Mouse (Mus musculus) MEL (cell line): ENCODE results near the gene Rsu1. TPM values are rescaled to one million over a fixed set of nuclear protein-coding genes. Genes with fewer than 3 reads are reported as not detected.

Experiments
- DNase-seq: peaks from one replicate; pipeline ENCODE4 v3.0.0; 2011; ENCODE audit warnings: low read depth, low spot score
- H3K27ac ChIP-seq: 2 replicates; pipeline ENCODE4 v1.5.1; 2012; ENCODE audit warnings: low read depth, mild to moderate bottlenecking, control low read depth, low read length, moderate library complexity; ENCODE audit not compliant: control insufficient read depth
- H3K27me3 ChIP-seq, 2 experiments: fragments of 150-350 bp in 1 of 2; sonication (generic) in 1 of 2; 2 replicates each; pipeline ENCODE4 v1.6.1; 2012; ENCODE audit warnings: low read length in 2 of 2, mild to moderate bottlenecking in 2 of 2, improper control_type of control experiment in 1 of 2, moderate library complexity in 1 of 2; ENCODE audit not compliant: insufficient read depth in 2 of 2, control insufficient read depth in 1 of 2
- H3K36me3 ChIP-seq, 2 experiments: 2 replicates each; pipeline ENCODE4 v1.6.1; 2012 to 2014; ENCODE audit warnings: low read length in 2 of 2, improper control_type of control experiment in 1 of 2, inconsistent platforms in 1 of 2, mild to moderate bottlenecking in 1 of 2; ENCODE audit not compliant: insufficient read depth in 2 of 2, control insufficient read depth in 1 of 2
- H3K4me1 ChIP-seq, 2 experiments: fragments of 150-350 bp in 1 of 2; sonication (generic) in 1 of 2; 2 replicates each; pipeline ENCODE4 v1.6.1; 2012; ENCODE audit warnings: low read length in 2 of 2, improper control_type of control experiment in 1 of 2, mild to moderate bottlenecking in 1 of 2; ENCODE audit not compliant: insufficient read depth in 2 of 2, control insufficient read depth in 1 of 2
- H3K4me3 ChIP-seq, 2 experiments: fragments of 150-350 bp in 1 of 2; sonication (generic) in 1 of 2; 2 replicates each; pipeline ENCODE4 v1.5.1; 2012; ENCODE audit warnings: low read depth in 2 of 2, low read length in 2 of 2, mild to moderate bottlenecking in 2 of 2, moderate library complexity in 2 of 2, control low read depth in 1 of 2, improper control_type of control experiment in 1 of 2; ENCODE audit not compliant: control insufficient read depth in 1 of 2, insufficient read depth in 1 of 2
- H3K79me2 ChIP-seq: 2 replicates; pipeline ENCODE4 v1.6.1; 2012; ENCODE audit warnings: mild to moderate bottlenecking, low read length, moderate library complexity; ENCODE audit not compliant: control insufficient read depth, poor library complexity, insufficient read depth
- H3K9ac ChIP-seq: 2 replicates; pipeline ENCODE4 v1.6.1; 2012; ENCODE audit warnings: low read depth, mild to moderate bottlenecking, control low read depth, low read length, moderate library complexity; ENCODE audit not compliant: control insufficient read depth, poor library complexity, severe bottlenecking
- H3K9me3 ChIP-seq: fragments of 150-350 bp; sonication (generic); replicated peaks from 2 replicates; pipeline ENCODE4 v1.6.1; 2012; ENCODE audit warnings: mild to moderate bottlenecking, low read length, improper control_type of control experiment, moderate library complexity; ENCODE audit not compliant: insufficient read depth
- CHD2 ChIP-seq: IDR thresholded peaks from 2 replicates; pipeline ENCODE4 v1.6.1; 2011; ENCODE audit warnings: low read length, improper control_type of control experiment
- E2F4 ChIP-seq: IDR thresholded peaks from 2 replicates; pipeline ENCODE4 v1.6.1; 2011; ENCODE audit warnings: low read depth, low read length, improper control_type of control experiment, borderline replicate concordance
- GABPA ChIP-seq: IDR thresholded peaks from 2 replicates; pipeline ENCODE4 v1.6.1; 2012; ENCODE audit warnings: low read depth, mild to moderate bottlenecking, inconsistent platforms, low read length, improper control_type of control experiment, moderate library complexity
- GATA1 ChIP-seq: IDR thresholded peaks from 2 replicates; pipeline ENCODE4 v1.6.1; 2011; ENCODE audit warnings: low read depth, low read length, improper control_type of control experiment
- JUND ChIP-seq: IDR thresholded peaks from 2 replicates; pipeline ENCODE4 v1.6.1; 2011; ENCODE audit warnings: low read depth, mild to moderate bottlenecking, improper control_type of control experiment, low read length
- NRF1 ChIP-seq: IDR thresholded peaks from 2 replicates; pipeline ENCODE4 v1.6.1; 2014; ENCODE audit warnings: low read depth, mild to moderate bottlenecking, inconsistent platforms, low read length, improper control_type of control experiment, moderate library complexity; ENCODE audit not compliant: poor library complexity, insufficient read depth, severe bottlenecking
- POLR2A ChIP-seq, 2 experiments: IDR thresholded peaks; 2 replicates each; pipeline ENCODE4 v1.6.1; 2011 to 2012; ENCODE audit warnings: low read length in 2 of 2, mild to moderate bottlenecking in 2 of 2, control low read depth in 1 of 2, improper control_type of control experiment in 1 of 2, low read depth in 1 of 2, moderate library complexity in 1 of 2; ENCODE audit not compliant: control insufficient read depth in 1 of 2, insufficient read depth in 1 of 2, poor library complexity in 1 of 2
- POLR2AphosphoS2 ChIP-seq: IDR thresholded peaks from 2 replicates; pipeline ENCODE4 v1.6.1; 2011; ENCODE audit warnings: low read length, improper control_type of control experiment
- RAD21 ChIP-seq: IDR thresholded peaks from 2 replicates; pipeline ENCODE4 v1.6.1; 2011; ENCODE audit warnings: mild to moderate bottlenecking, low read depth, low read length, improper control_type of control experiment
- RCOR1 ChIP-seq: IDR thresholded peaks from 2 replicates; pipeline ENCODE4 v1.6.1; 2012; ENCODE audit warnings: low read depth, mild to moderate bottlenecking, inconsistent platforms, low read length, improper control_type of control experiment
- SMC3 ChIP-seq: IDR thresholded peaks from 2 replicates; pipeline ENCODE4 v1.6.1; 2011; ENCODE audit warnings: low read depth, low read length, improper control_type of control experiment
- TBP ChIP-seq: IDR thresholded peaks from 2 replicates; pipeline ENCODE4 v1.8.0; 2011; ENCODE audit warnings: low read depth, low read length, improper control_type of control experiment
- TCF12 ChIP-seq: IDR thresholded peaks from 2 replicates; pipeline ENCODE4 v1.6.1; 2014; ENCODE audit warnings: low read depth, mild to moderate bottlenecking, inconsistent platforms, low read length, improper control_type of control experiment, moderate library complexity
- USF1 ChIP-seq: IDR thresholded peaks from 2 replicates; pipeline ENCODE4 v1.6.1; 2014; ENCODE audit warnings: low read depth, mild to moderate bottlenecking, inconsistent platforms, low read length, improper control_type of control experiment, moderate library complexity
- ZMIZ1 ChIP-seq: IDR thresholded peaks from 2 replicates; pipeline ENCODE4 v1.6.1; 2012; ENCODE audit warnings: low read depth, mild to moderate bottlenecking, inconsistent platforms, low read length, improper control_type of control experiment, moderate library complexity
- ZNF384 ChIP-seq: IDR thresholded peaks from 2 replicates; pipeline ENCODE4 v1.6.1; 2012; ENCODE audit warnings: low read depth, mild to moderate bottlenecking, inconsistent platforms, low read length, improper control_type of control experiment
- polyA plus RNA-seq, 2 experiments: library from polyadenylated mRNA; stranded (reverse) in 1 of 2; unstranded in 1 of 2; fragments of >175 nt in 1 of 2; fragments of >200 nt in 1 of 2; gene quantifications; 2 replicates each; pipeline versions ENCODE4 v1.2.1 to v1.2.4; 2012; ENCODE audit warnings: low replicate concordance in 2 of 2, low read depth in 1 of 2; ENCODE audit not compliant: insufficient read length in 2 of 2, insufficient read depth in 1 of 2, missing spikeins in 1 of 2
- total RNA-seq: library from RNA; depleted of rRNA; stranded (reverse); fragments of 300-350 nt; gene quantifications from 2 replicates; pipeline ENCODE4 v1.2.3, GENCODE M21; 2012

Rsu1 gene
- total and polyA plus RNA-seq, 3 experiments, result 58.1 to 81.9 TPM; not detected in 1

DNA sequence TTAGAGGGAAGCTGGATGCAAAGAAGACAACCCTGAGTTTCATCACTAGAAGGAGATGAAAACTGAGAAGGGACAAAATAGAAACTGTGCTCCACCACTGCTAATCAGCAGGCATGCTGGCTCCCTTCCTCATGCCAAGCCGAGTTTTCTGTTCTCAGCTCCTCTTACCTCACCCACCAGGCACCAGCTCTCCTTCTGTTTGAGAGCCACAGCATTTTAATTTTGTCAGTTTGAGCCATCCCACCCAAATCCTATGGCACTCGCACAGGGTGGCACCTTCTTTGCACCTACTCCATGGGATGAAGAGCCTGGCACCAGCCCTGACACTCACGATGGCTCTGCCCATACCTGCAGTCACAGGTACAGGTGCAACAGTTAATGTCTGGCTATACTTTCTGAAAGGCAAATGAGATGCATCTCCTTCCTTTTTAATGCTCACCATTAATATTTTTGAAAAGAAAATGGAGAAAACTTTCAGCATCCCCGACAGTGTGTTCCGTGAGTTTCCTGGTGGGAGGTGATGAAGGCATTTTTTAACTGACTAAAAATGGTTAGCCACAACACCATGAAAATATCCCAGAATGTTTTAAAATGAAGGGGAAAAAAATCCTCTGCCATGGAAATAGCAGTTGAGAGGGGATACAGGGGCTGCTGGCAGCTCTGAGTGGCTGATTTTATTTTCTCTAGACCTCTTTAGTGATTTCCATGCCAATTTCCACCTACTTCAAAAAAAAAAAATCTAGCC lies 210.6 kb downstream of the Rsu1 start:
- Histone ChIP-seq H3K4me1 (no peaks in the 10 kb centered on the region), H3K4me3 (no peak overlapping the region), H3K36me3 (no peaks in the 10 kb centered on the region), H3K27me3 (no peaks in the 10 kb centered on the region), H3K9me3 (no peaks in the 10 kb centered on the region), H3K27ac (no peak overlapping the region), H3K9ac (no peak overlapping the region), H3K79me2 (no peaks in the 10 kb centered on the region)
- TF ChIP-seq USF1 (no peak), SMC3 (no peak), TCF12 (no peak), POLR2AphosphoS2 (no peak)
- DNase-seq, result no peak

DNA sequence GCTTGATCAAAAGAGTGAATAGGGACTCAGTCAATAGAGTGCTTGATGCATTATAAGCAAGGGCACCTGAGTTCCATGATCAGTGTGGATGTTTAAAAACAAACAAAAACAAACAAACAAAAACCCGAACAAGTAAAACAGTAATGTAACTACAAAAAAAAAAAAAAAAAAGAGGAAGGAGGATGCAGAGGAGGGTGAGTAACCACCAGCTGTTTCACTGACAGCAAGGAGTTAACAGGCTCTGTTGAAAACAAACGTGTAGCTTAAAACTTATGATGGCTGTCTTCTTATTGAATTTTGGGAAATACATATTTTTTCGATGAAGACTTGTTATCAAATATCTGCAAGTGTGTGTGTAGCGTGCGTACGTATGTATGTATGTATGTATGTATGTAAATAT lies 222.6 kb downstream of the Rsu1 start:
- H3K9ac ChIP-seq, result no peak overlapping the region
- no peak for DNase-seq
- no peaks in the 10 kb centered on the region for H3K4me1 ChIP-seq
- no peak overlapping the region for H3K4me3 ChIP-seq
- no peak for TF ChIP-seq RCOR1
- TF ChIP-seq POLR2A (IDR thresholded peaks at IDR 0.05; ENCODE audit: control insufficient read depth in 1 of 2, insufficient read depth in 1 of 2, low read depth in 1 of 2, low read length in 2 of 2, poor library complexity in 1 of 2), result no peak
- no peak for TF ChIP-seq ZMIZ1
- no peak for TF ChIP-seq NRF1
- TF ChIP-seq ZNF384, result peak; percentile 59; the same call in 1 of the 2 replicates
- TF ChIP-seq SMC3, result no peak
- TF ChIP-seq TBP, result no peak
- no peak for TF ChIP-seq JUND
- TF ChIP-seq GABPA, result no peak
- no peaks in the 10 kb centered on the region; a peak in 1 of 4 replicates for H3K27me3 ChIP-seq
- H3K27ac ChIP-seq, result no peak overlapping the region
- H3K79me2 ChIP-seq, result no peaks in the 10 kb centered on the region
- H3K36me3 ChIP-seq, result no peaks in the 10 kb centered on the region
- H3K9me3 ChIP-seq, result no peaks in the 10 kb centered on the region

DNA sequence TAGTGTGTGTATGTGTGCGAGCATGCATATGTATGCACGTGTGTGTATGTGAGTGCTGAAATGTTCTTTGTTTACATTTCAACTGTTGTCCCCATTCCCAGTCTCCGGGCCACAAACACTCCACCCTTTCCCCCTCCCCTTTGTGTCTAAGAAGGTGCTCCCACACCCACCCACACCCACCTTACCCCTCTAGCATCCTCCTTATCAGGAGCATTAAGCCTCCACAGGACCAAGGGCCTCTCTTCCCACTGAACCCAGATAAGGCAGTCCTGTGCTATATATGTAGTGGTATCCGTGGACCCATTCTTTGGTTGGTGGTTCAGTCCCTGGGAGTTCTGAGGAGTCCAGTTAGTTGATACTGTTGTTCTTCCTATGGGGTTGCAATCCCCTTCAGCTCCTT lies 226.7 kb downstream of the Rsu1 start:
- no peak for DNase-seq
- Histone ChIP-seq H3K27ac (no peak overlapping the region), H3K4me3 (no peak overlapping the region), H3K27me3 (no peaks in the 10 kb centered on the region), H3K36me3 (no peaks in the 10 kb centered on the region), H3K9ac (no peak overlapping the region), H3K79me2 (no peaks in the 10 kb centered on the region), H3K9me3 (no peaks in the 10 kb centered on the region), H3K4me1 (no peaks in the 10 kb centered on the region)
- no peak for TF ChIP-seq CHD2
- TF ChIP-seq E2F4, result no peak
- TF ChIP-seq RAD21, result no peak
- TF ChIP-seq GATA1, result no peak
